Mouse (Mus musculus) heart, postnatal 36 days (tissue): ENCODE data around the gene Pkd1l2. TPM values are rescaled to one million over a fixed set of nuclear protein-coding genes. Genes with fewer than 3 reads are reported as not detected.

ENCODE experiments used
- DNase-seq, 2 experiments: peaks; one replicate each; pipeline ENCODE4 v3.0.0; 2021 to 2022
- intact Hi-C: fragments of 180-260 bp; cut with DNase I; formaldehyde crosslinking; loops from one replicate; pipeline ENCODE4 v1.15.1; 2025
- total RNA-seq, 2 experiments: library from RNA; stranded (reverse); gene quantifications; 2 replicates each; pipeline ENCODE4 v1.2.3; 2021

Gene Pkd1l2
- under 1 TPM in 1 of 2 experiments, not detected in 1; 0.08 TPM for total RNA-seq

- intact Hi-C loops: no loop called here
- DNase-seq: no peak
Measured at GRCm38 (mm10) chr8:117082399-117082872, at the start of gene Pkd1l2. Pkd1l2 (minus strand) TSS chr8:117082449.

GRCm38 (mm10) chr8:117127063-117127462 lies 44.8 kb upstream of the Pkd1l2 start:
- intact Hi-C loops: no loop called here
- no peak for DNase-seq

- no peak for DNase-seq
Measured at GRCm38 (mm10) chr8:117126411-117126810, 44.2 kb upstream of the Pkd1l2 start.

GRCm38 (mm10) chr8:117125854-117126253 lies 43.6 kb upstream of the Pkd1l2 start:
- DNase-seq: no peak
- intact Hi-C loops: no loop called here

More at GRCm38 (mm10) chr8:117126411-117126810, 44.2 kb upstream of the Pkd1l2 start:
- intact Hi-C loops: no loop called here

GRCm38 (mm10) chr8:117123850-117124633 lies 41.8 kb upstream of the Pkd1l2 start:
- intact Hi-C loops: no loop called here

GRCm38 (mm10) chr8:117121277-117121676 lies 39.0 kb upstream of the Pkd1l2 start:
- no peak for DNase-seq
- intact Hi-C loops: no loop called here

More at GRCm38 (mm10) chr8:117123850-117124633, 41.8 kb upstream of the Pkd1l2 start:
- DNase-seq: no peak

- no peak for DNase-seq
- intact Hi-C loops: no loop called here
Measured at GRCm38 (mm10) chr8:117118409-117118808, 36.2 kb upstream of the Pkd1l2 start.

- intact Hi-C loops: no loop called here
- no peak for DNase-seq
Measured at GRCm38 (mm10) chr8:117116534-117116933, 34.3 kb upstream of the Pkd1l2 start.

GRCm38 (mm10) chr8:117115676-117116446 lies 33.6 kb upstream of the Pkd1l2 start:
- intact Hi-C loops: no loop called here
- peak; percentile 18 for DNase-seq

- no peak for DNase-seq
- intact Hi-C loops: no loop called here
Measured at GRCm38 (mm10) chr8:117115094-117115493, 32.8 kb upstream of the Pkd1l2 start.

GRCm38 (mm10) chr8:117112261-117112660 lies 30.0 kb upstream of the Pkd1l2 start:
- intact Hi-C loops: no loop called here
- DNase-seq: no peak

GRCm38 (mm10) chr8:117111641-117112040 lies 29.4 kb upstream of the Pkd1l2 start:
- peak in 1 of 2 experiments; percentile 12 for DNase-seq

GRCm38 (mm10) chr8:117109801-117110390 lies 27.6 kb upstream of the Pkd1l2 start:
- intact Hi-C loops: loop anchor here (5.0 to 10.0 kb wide), 3 partner anchors 87 to 275 kb away; no protein-coding TSS in a partner anchor
- peak; percentile 50 to 74 for DNase-seq

More at GRCm38 (mm10) chr8:117111641-117112040, 29.4 kb upstream of the Pkd1l2 start:
- intact Hi-C loops: no loop called here

GRCm38 (mm10) chr8:117109018-117109711 lies 26.9 kb upstream of the Pkd1l2 start:
- intact Hi-C loops: loop anchor here (5.0 to 10.0 kb wide), 3 partner anchors 88 to 276 kb away; no protein-coding TSS in a partner anchor
- no peak for DNase-seq

GRCm38 (mm10) chr8:117107533-117107932 lies 25.3 kb upstream of the Pkd1l2 start:
- intact Hi-C loops: loop anchor here (1.0 to 10.0 kb wide), 5 partner anchors 90 to 461 kb away; no protein-coding TSS in a partner anchor
- peak; percentile 67 to 79 for DNase-seq

- intact Hi-C loops: no loop called here
- DNase-seq: no peak
Measured at GRCm38 (mm10) chr8:117097564-117098191, 15.4 kb upstream of the Pkd1l2 start.

- DNase-seq: no peak
- intact Hi-C loops: no loop called here
Measured at GRCm38 (mm10) chr8:117097051-117097563, 14.9 kb upstream of the Pkd1l2 start.

GRCm38 (mm10) chr8:117095647-117096046 lies 13.4 kb upstream of the Pkd1l2 start, which contains the start of gene Bco1:
Bco1 (plus strand) TSS chr8:117095854.
- DNase-seq: no peak
- intact Hi-C loops: no loop called here

GRCm38 (mm10) chr8:117094053-117094452 lies 11.8 kb upstream of the Pkd1l2 start:
- intact Hi-C loops: no loop called here
- DNase-seq: peak in 1 of 2 experiments; percentile 22
